Mouse (Mus musculus) liver, embryonic 11.5 days (tissue): Measurements from ENCODE around the gene Glt1d1. TPM values are rescaled to one million over a fixed set of nuclear protein-coding genes. Genes with fewer than 3 reads are reported as not detected.

Source experiments
- ATAC-seq: fragments of 200-750 bp; cut with Nextera tagmentation; replicated peaks from 2 replicates; pipeline ENCODE4 v1.8.0; 2017; ENCODE audit warnings: moderate number of reproducible peaks, mild to moderate bottlenecking, moderate TSS enrichment, moderate library complexity; ENCODE audit not compliant: low FRiP score
- DNase-seq: peaks from one replicate; pipeline ENCODE4 v3.0.0-alpha.2; 2017; ENCODE audit warnings: low spot score
- H3K27ac ChIP-seq: fragments of 300-500 bp; sonication (generic); 2 replicates; pipeline ENCODE4 v1.5.1; 2014; ENCODE audit warnings: mild to moderate bottlenecking, low read depth, low read length, control low read depth
- H3K27me3 ChIP-seq: fragments of 300-500 bp; sonication (generic); replicated peaks from 2 replicates; pipeline ENCODE4 v1.6.1; 2014; ENCODE audit warnings: low read length, mixed read lengths; ENCODE audit not compliant: control insufficient read depth, insufficient read depth
- H3K36me3 ChIP-seq: fragments of 300-500 bp; sonication (generic); 2 replicates; pipeline ENCODE4 v1.6.1; 2014; ENCODE audit warnings: mild to moderate bottlenecking, low read length, moderate library complexity, mixed read lengths; ENCODE audit not compliant: control insufficient read depth, insufficient read depth
- H3K4me1 ChIP-seq: fragments of 300-500 bp; sonication (generic); replicated peaks from 2 replicates; pipeline ENCODE4 v1.6.1; 2014; ENCODE audit warnings: low read length, mixed read lengths; ENCODE audit not compliant: control insufficient read depth, insufficient read depth
- H3K4me2 ChIP-seq: fragments of 300-500 bp; sonication (generic); 2 replicates; pipeline ENCODE4 v1.6.1; 2014; ENCODE audit warnings: mild to moderate bottlenecking, control low read depth, moderate library complexity
- H3K4me3 ChIP-seq: fragments of 300-500 bp; sonication (generic); 2 replicates; pipeline ENCODE4 v1.5.1; 2014; ENCODE audit warnings: low read depth, low read length, control low read depth
- H3K9ac ChIP-seq: fragments of 300-500 bp; sonication (generic); 2 replicates; pipeline ENCODE4 v1.6.1; 2014; ENCODE audit warnings: low read depth, low read length, control low read depth
- H3K9me3 ChIP-seq: fragments of 300-500 bp; sonication (generic); 2 replicates; pipeline ENCODE4 v1.6.1; 2016; ENCODE audit warnings: low read length, inconsistent platforms, mixed read lengths; ENCODE audit not compliant: control insufficient read depth
- WGBS: fragments of 180-500 bp; shearing (Covaris S2); extraction: QIAGEN DNeasy Blood & Tissue Kit; methylation state at CpG from one replicate; pipeline ENCODE4 v1.1.7; 2014; 5-methylcytosine and 5-hydroxymethylcytosine counted together
- polyA plus RNA-seq: library from polyadenylated mRNA; unstranded; fragments of >200 nt; fragmentation: Nextera tagmentation; extraction: Ambion mirVana; gene quantifications from 2 replicates; pipeline ENCODE4 v1.2.1, GENCODE M21; 2014

The Glt1d1 gene
- polyA plus RNA-seq, 1 experiment from 2014 or later = 0.67 TPM

- Histone ChIP-seq H3K4me1 (peaks cover 7% of the 10 kb centered on the region; the same call in 1 of the 2 replicates), H3K4me3 (no peak overlapping the region), H3K4me2 (no peak overlapping the region), H3K27me3 (no peaks in the 10 kb centered on the region), H3K36me3 (peaks cover 21% of the 10 kb centered on the region; the same call in 1 of the 2 replicates), H3K9ac (no peak overlapping the region), H3K27ac (no peak overlapping the region), H3K9me3 (no peaks in the 10 kb centered on the region)
- DNase-seq (no peak), ATAC-seq (no peak)
- WGBS = 79% methylated on average over 2 of the region's 2 CpGs
These were observed 24.6 kb upstream of the Glt1d1 start for GRCm38 (mm10) chr5:127607507-127607906.

- no peak for DNase-seq
- no peak overlapping the region for H3K27ac ChIP-seq
- no peak overlapping the region for H3K4me3 ChIP-seq
- peaks cover 7% of the 10 kb centered on the region; the same call in 1 of the 2 replicates for H3K4me1 ChIP-seq
- H3K27me3 ChIP-seq = no peaks in the 10 kb centered on the region
- peaks cover 9% of the 10 kb centered on the region; the same call in 1 of the 2 replicates for H3K36me3 ChIP-seq
- no peak overlapping the region for H3K4me2 ChIP-seq
- no peak overlapping the region for H3K9ac ChIP-seq
- H3K9me3 ChIP-seq = no peaks in the 10 kb centered on the region
- ATAC-seq = no peak
- 78% methylated on average over 7 of the region's 7 CpGs for WGBS
These were observed 22.8 kb upstream of the Glt1d1 start for GRCm38 (mm10) chr5:127609191-127609714.

GRCm38 (mm10) chr5:127610787-127611509 lies 21.1 kb upstream of the Glt1d1 start:
- ATAC-seq (no peak; the same call in 1 of the 2 replicates), DNase-seq (no peak)
- H3K27me3 ChIP-seq = no peaks in the 10 kb centered on the region
- no peak overlapping the region for H3K4me2 ChIP-seq
- H3K9ac ChIP-seq = no peak overlapping the region
- H3K4me1 ChIP-seq = peaks cover 16% of the 10 kb centered on the region
- H3K9me3 ChIP-seq = no peaks in the 10 kb centered on the region
- peak overlapping the region; percentile 46; the same call in 1 of the 2 replicates for H3K27ac ChIP-seq
- H3K36me3 ChIP-seq = peaks cover 9% of the 10 kb centered on the region; the same call in 1 of the 2 replicates
- 54% methylated on average over 6 of the region's 6 CpGs for WGBS
- no peak overlapping the region for H3K4me3 ChIP-seq

- ATAC-seq = no peak
- H3K9me3 ChIP-seq = no peaks in the 10 kb centered on the region
- DNase-seq = no peak
- no peak overlapping the region for H3K27ac ChIP-seq
- no peaks in the 10 kb centered on the region for H3K27me3 ChIP-seq
- no peak overlapping the region for H3K4me3 ChIP-seq
- peaks cover 18% of the 10 kb centered on the region for H3K4me1 ChIP-seq
- peaks cover 9% of the 10 kb centered on the region; the same call in 1 of the 2 replicates for H3K36me3 ChIP-seq
- 77% methylated on average over 1 of the region's 1 CpGs for WGBS
- H3K9ac ChIP-seq = no peak overlapping the region
- no peak overlapping the region for H3K4me2 ChIP-seq
These were observed 20.2 kb upstream of the Glt1d1 start for GRCm38 (mm10) chr5:127611881-127612280.

GRCm38 (mm10) chr5:127612397-127612796 lies 19.7 kb upstream of the Glt1d1 start:
- no peak overlapping the region for H3K4me3 ChIP-seq
- no peaks in the 10 kb centered on the region for H3K9me3 ChIP-seq
- H3K9ac ChIP-seq = no peak overlapping the region
- 96% methylated on average over 6 of the region's 6 CpGs for WGBS
- ATAC-seq (no peak), DNase-seq (no peak)
- H3K36me3 ChIP-seq = peaks cover 7% of the 10 kb centered on the region; the same call in 1 of the 2 replicates
- no peak overlapping the region for H3K27ac ChIP-seq
- H3K27me3 ChIP-seq = no peaks in the 10 kb centered on the region
- peaks cover 18% of the 10 kb centered on the region for H3K4me1 ChIP-seq
- H3K4me2 ChIP-seq = no peak overlapping the region

GRCm38 (mm10) chr5:127615459-127615858 lies 16.6 kb upstream of the Glt1d1 start:
- Histone ChIP-seq H3K27ac (no peak overlapping the region), H3K4me2 (peak overlapping the region; percentile 97), H3K27me3 (no peaks in the 10 kb centered on the region), H3K9me3 (no peaks in the 10 kb centered on the region), H3K4me3 (peak overlapping the region; percentile 97), H3K9ac (peak overlapping the region; percentile 93), H3K36me3 (no peaks in the 10 kb centered on the region), H3K4me1 (peaks cover 15% of the 10 kb centered on the region)
- no peak for DNase-seq
- no peak for ATAC-seq
- 52% methylated on average over 3 of the region's 3 CpGs for WGBS

GRCm38 (mm10) chr5:127616151-127616550 lies 15.9 kb upstream of the Glt1d1 start:
- H3K9me3 ChIP-seq = no peaks in the 10 kb centered on the region
- H3K4me3 ChIP-seq = peak overlapping the region; percentile 97
- H3K27ac ChIP-seq = no peak overlapping the region
- peak overlapping the region; percentile 93 for H3K9ac ChIP-seq
- ATAC-seq (no peak), DNase-seq (no peak)
- no peaks in the 10 kb centered on the region for H3K36me3 ChIP-seq
- 13% methylated on average over 5 of the region's 5 CpGs for WGBS
- H3K4me1 ChIP-seq = peaks cover 13% of the 10 kb centered on the region
- no peaks in the 10 kb centered on the region for H3K27me3 ChIP-seq
- H3K4me2 ChIP-seq = peak overlapping the region; percentile 97

- DNase-seq = peak; percentile 94
- Histone ChIP-seq H3K4me3 (peak overlapping the region; percentile 97), H3K9me3 (no peaks in the 10 kb centered on the region), H3K27ac (peak overlapping the region; percentile 66; the same call in 1 of the 2 replicates), H3K4me1 (peaks cover 11% of the 10 kb centered on the region), H3K27me3 (no peaks in the 10 kb centered on the region), H3K9ac (peak overlapping the region; percentile 93), H3K4me2 (peak overlapping the region; percentile 97), H3K36me3 (no peaks in the 10 kb centered on the region)
- under 1% methylated on average over 88 of the region's 91 CpGs for WGBS
- peak; percentile 93 for ATAC-seq
These were observed 15.0 kb upstream of the Glt1d1 start for GRCm38 (mm10) chr5:127616884-127617635.
